ENCODE assay signal across 10 mouse cellular contexts in the genomic region with DNA sequence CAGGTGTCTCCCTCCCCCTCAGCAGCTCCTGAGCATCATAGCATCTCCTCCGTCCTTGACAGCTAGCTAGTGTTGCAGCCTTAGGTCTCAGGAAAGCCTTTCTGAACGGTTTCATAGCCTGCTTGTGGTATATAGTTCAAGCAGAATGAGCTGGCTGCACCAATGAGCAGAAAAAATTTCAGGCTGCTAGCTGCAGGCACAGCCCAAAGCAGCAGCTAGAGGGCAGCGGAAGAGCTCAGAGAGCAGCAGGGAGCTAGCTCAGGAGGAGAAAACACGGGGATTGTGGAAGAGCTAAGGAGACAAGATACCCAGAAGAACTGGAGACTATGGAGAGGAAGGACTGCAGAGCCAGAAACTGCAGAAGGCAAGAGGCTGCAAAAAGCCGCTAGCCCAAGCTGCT. TPM values are rescaled to one million over a fixed set of nuclear protein-coding genes. Genes with fewer than 3 reads are reported as not detected.
DNase-seq lines count a peak whose midpoint lies in the region; TF ChIP-seq lines count a peak whose summit lies in the region.
"Had no signal": no experiment of that assay in that cellular context is flagged by ENCODE, and none has a peak within 500 bp of the region (broad histone marks: within the 10 kb centered on the region; RNA-seq: fewer than 3 reads in every experiment).

No protein-coding gene starts in this region.

- DNase-seq in gastrocnemius, adult 2 months, result no peak
- DNase-seq in gastrocnemius, postnatal 4 days (ENCODE audit: low spot score in 2 of 2), result no peak
- DNase-seq in urinary bladder, postnatal 14 days (ENCODE audit: low spot score), result peak; percentile 21
- DNase-seq in urinary bladder, adult 18-20 months (ENCODE audit: low spot score in 2 of 2), result no peak
- DNase-seq in frontal cortex, adult 2 months (ENCODE audit: extremely low spot score in 1 of 2, low spot score in 1 of 2), result peak; percentile 20 to 75
- peak; percentile 51 to 79 for DNase-seq in left cerebral cortex, postnatal 25 days (ENCODE audit: low spot score in 2 of 2)
- DNase-seq in right cerebral cortex, postnatal 4 days, result peak; percentile 50
- DNase-seq in heart, postnatal 25 days (ENCODE audit: low spot score), result no peak

- intact Hi-C loops in gastrocnemius, adult 2 months (cut with DNase I), result loop anchor here (10.0 kb wide), 1 partner anchor 179 kb away; no protein-coding TSS in a partner anchor
- intact Hi-C loops in left cerebral cortex, postnatal 25 days (cut with DNase I), result loop anchor here (2.0 kb wide), 2 partner anchors 63 to 179 kb away; a partner anchor contains a TSS
- intact Hi-C loops in heart, postnatal 25 days (cut with DNase I), result loop anchor here (5.0 kb wide), 1 partner anchor 177 kb away; no protein-coding TSS in a partner anchor

- H3K27ac ChIP-seq in gastrocnemius, adult 2 months, result no peak overlapping the region
- H3K27ac ChIP-seq: stomach, embryonic 15.5 days had no signal

- no peak overlapping the region for H3K4me3 ChIP-seq in gastrocnemius, adult 2 months
- H3K4me3 ChIP-seq: stomach, embryonic 15.5 days had no signal

- TF ChIP-seq CTCF in gastrocnemius, adult 2 months (IDR thresholded peaks at IDR 0.05), result peak; percentile 46

RNA-seq across cellular contexts. Expression of a gene that starts 7.5 kb away (rescaled TPM):
- total RNA-seq in gastrocnemius, adult 2 months (2021), result 10 to 100 TPM; 17.1 to 19.6 TPM
- total RNA-seq in gastrocnemius, postnatal 4 days (2021), result 10 to 100 TPM; 31.9 to 32.4 TPM
- polyA plus RNA-seq in frontal cortex, adult 2 months (2012; rRNA removed), result 12.7 and 14.9 TPM in 2 replicates
- total RNA-seq in left cerebral cortex, postnatal 25 days (2021), result 10 to 100 TPM; 18.4 to 19.5 TPM
- total RNA-seq in heart, postnatal 25 days (2021), result 10 to 100 TPM; 24.7 to 28.6 TPM

RNA-seq across cellular contexts. Expression of a gene that starts 13.4 kb away (rescaled TPM):
- not detected for total RNA-seq in gastrocnemius, adult 2 months (2021)
- total RNA-seq in gastrocnemius, postnatal 4 days (2021), result not detected
- not detected in 2 replicates for polyA plus RNA-seq in frontal cortex, adult 2 months (2012; rRNA removed)
- not detected for total RNA-seq in left cerebral cortex, postnatal 25 days (2021)
- total RNA-seq in heart, postnatal 25 days (2021), result not detected
- polyA plus RNA-seq: large intestine, adult 2 months; stomach, embryonic 15.5 days had no signal

Comparison
In these comparisons a context has a peak if more than half of its experiments do, and no peak if none do; other contexts are left out.
1. DNase-seq: peak in urinary bladder, postnatal 14 days (single experiment), frontal cortex, adult 2 months (2 of 2), left cerebral cortex, postnatal 25 days (2 of 2) and right cerebral cortex, postnatal 4 days (single experiment); none in gastrocnemius, adult 2 months (single experiment), gastrocnemius, postnatal 4 days (0 of 2), urinary bladder, adult 18-20 months (0 of 2) and heart, postnatal 25 days (single experiment).